Mouse (Mus musculus): ENCODE measurements around the gene Morn4. TPM values are rescaled to one million over a fixed set of nuclear protein-coding genes. Genes with fewer than 3 reads are reported as not detected.

The Morn4 gene
- polyA plus RNA-seq, 1 experiment from 2014 or later: 42.8 TPM

- no peak for DNase-seq (ENCODE audit: low spot score)
- Histone ChIP-seq H3K27ac (replicated peaks; ENCODE audit: low read depth, low read length) (no peak within 1 kb of the TSS), H3K27me3 (ENCODE audit: control insufficient read depth, insufficient read depth, low read length) (no peaks in the 10 kb centered on the region), H3K4me2 (ENCODE audit: low read depth, low read length) (no peak within 1 kb of the TSS), H3K36me3 (replicated peaks; ENCODE audit: control insufficient read depth, insufficient read depth, low read depth, low read length) (no peaks in the 10 kb centered on the region), H3K4me1 (ENCODE audit: control insufficient read depth, insufficient read depth, low read length) (no peaks in the 10 kb centered on the region), H3K9ac (replicated peaks; ENCODE audit: low read length) (no peak within 1 kb of the TSS), H3K9me3 (replicated peaks; ENCODE audit: control insufficient read depth, low read length) (no peaks in the 10 kb centered on the region), H3K4me3 (ENCODE audit: low read depth, low read length) (no peak within 1 kb of the TSS)
- 67% methylated on average over 4 of the region's 4 CpGs for WGBS
- ATAC-seq (replicated peaks; ENCODE audit: insufficient number of reproducible peaks, low FRiP score, low TSS enrichment, low read depth): no peak
These were observed 34.2 kb downstream of the Morn4 start, which contains the start of gene 4933411K16Rik for GRCm38 (mm10) chr19:42051948-42052347. TSS of gene 4933411K16Rik (plus strand) at chr19:42052248.

DNA sequence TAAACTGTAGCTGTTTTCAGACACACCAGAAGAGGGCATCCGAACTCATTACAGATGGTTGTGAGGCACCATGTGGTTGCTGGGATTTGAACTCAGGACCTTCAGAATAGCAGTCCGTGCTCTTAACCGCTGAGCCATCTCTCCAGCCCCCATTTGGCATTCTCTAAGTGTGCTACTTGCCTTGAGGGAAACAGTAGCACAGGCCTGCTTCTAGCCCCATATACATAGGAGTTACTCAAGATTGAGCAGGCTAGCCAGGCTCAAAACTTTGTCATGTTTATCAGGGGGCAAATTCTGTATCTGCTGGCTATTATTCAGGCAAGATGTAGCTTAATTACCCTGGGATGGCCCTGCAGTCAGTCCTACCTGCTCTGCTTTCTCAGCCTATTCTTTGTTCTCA, 34.8 kb downstream of the Morn4 start:
- ATAC-seq (replicated peaks; ENCODE audit: insufficient number of reproducible peaks, low FRiP score, low TSS enrichment, low read depth) (no peak), DNase-seq (ENCODE audit: low spot score) (no peak)
- WGBS: 79% methylated on average over 3 of the region's 3 CpGs
- Histone ChIP-seq H3K27ac (replicated peaks; ENCODE audit: low read depth, low read length) (no peak overlapping the region), H3K27me3 (ENCODE audit: control insufficient read depth, insufficient read depth, low read length) (no peaks in the 10 kb centered on the region), H3K36me3 (replicated peaks; ENCODE audit: control insufficient read depth, insufficient read depth, low read depth, low read length) (no peaks in the 10 kb centered on the region), H3K9me3 (replicated peaks; ENCODE audit: control insufficient read depth, low read length) (no peaks in the 10 kb centered on the region), H3K9ac (replicated peaks; ENCODE audit: low read length) (no peak overlapping the region), H3K4me2 (ENCODE audit: low read depth, low read length) (no peak overlapping the region), H3K4me1 (ENCODE audit: control insufficient read depth, insufficient read depth, low read length) (no peaks in the 10 kb centered on the region), H3K4me3 (ENCODE audit: low read depth, low read length) (no peak overlapping the region)

GRCm38 (mm10) chr19:42050251-42050650, 35.9 kb downstream of the Morn4 start:
- Histone ChIP-seq H3K4me3 (ENCODE audit: low read depth, low read length) (no peak overlapping the region), H3K9me3 (replicated peaks; ENCODE audit: control insufficient read depth, low read length) (no peaks in the 10 kb centered on the region), H3K27me3 (ENCODE audit: control insufficient read depth, insufficient read depth, low read length) (no peaks in the 10 kb centered on the region), H3K9ac (replicated peaks; ENCODE audit: low read length) (no peak overlapping the region), H3K4me2 (ENCODE audit: low read depth, low read length) (no peak overlapping the region), H3K4me1 (ENCODE audit: control insufficient read depth, insufficient read depth, low read length) (no peaks in the 10 kb centered on the region), H3K27ac (replicated peaks; ENCODE audit: low read depth, low read length) (no peak overlapping the region), H3K36me3 (replicated peaks; ENCODE audit: control insufficient read depth, insufficient read depth, low read depth, low read length) (no peaks in the 10 kb centered on the region)
- ATAC-seq (replicated peaks; ENCODE audit: insufficient number of reproducible peaks, low FRiP score, low TSS enrichment, low read depth) (no peak), DNase-seq (ENCODE audit: low spot score) (no peak)
- 78% methylated on average over 1 of the region's 1 CpGs for WGBS

- peak; percentile 89 for ATAC-seq (replicated peaks; ENCODE audit: insufficient number of reproducible peaks, low FRiP score, low TSS enrichment, low read depth)
- 26% methylated on average over 23 of the region's 23 CpGs for WGBS
- peak within 1 kb of the TSS; percentile 26 for H3K4me3 ChIP-seq (ENCODE audit: low read depth, low read length)
- H3K27me3 ChIP-seq (ENCODE audit: control insufficient read depth, insufficient read depth, low read length): no peaks in the 10 kb centered on the region
- H3K4me2 ChIP-seq (ENCODE audit: low read depth, low read length): peak within 1 kb of the TSS; percentile 45
- peak within 1 kb of the TSS; percentile 39 for H3K9ac ChIP-seq (replicated peaks; ENCODE audit: low read length)
- H3K27ac ChIP-seq (replicated peaks; ENCODE audit: low read depth, low read length): no peak within 1 kb of the TSS
- DNase-seq (ENCODE audit: low spot score): peak; percentile 85
- no peaks in the 10 kb centered on the region for H3K9me3 ChIP-seq (replicated peaks; ENCODE audit: control insufficient read depth, low read length)
- H3K4me1 ChIP-seq (ENCODE audit: control insufficient read depth, insufficient read depth, low read length): no peaks in the 10 kb centered on the region
- H3K36me3 ChIP-seq (replicated peaks; ENCODE audit: control insufficient read depth, insufficient read depth, low read depth, low read length): no peaks in the 10 kb centered on the region
These were observed 40.7 kb downstream of the Morn4 start, which contains the start of gene Hoga1 for GRCm38 (mm10) chr19:42045269-42046102. TSS of gene Hoga1 (plus strand) at chr19:42045610.

- no peaks in the 10 kb centered on the region for H3K9me3 ChIP-seq (replicated peaks; ENCODE audit: control insufficient read depth, low read length)
These were observed 42.2 kb downstream of the Morn4 start for GRCm38 (mm10) chr19:42043988-42044387.

DNA sequence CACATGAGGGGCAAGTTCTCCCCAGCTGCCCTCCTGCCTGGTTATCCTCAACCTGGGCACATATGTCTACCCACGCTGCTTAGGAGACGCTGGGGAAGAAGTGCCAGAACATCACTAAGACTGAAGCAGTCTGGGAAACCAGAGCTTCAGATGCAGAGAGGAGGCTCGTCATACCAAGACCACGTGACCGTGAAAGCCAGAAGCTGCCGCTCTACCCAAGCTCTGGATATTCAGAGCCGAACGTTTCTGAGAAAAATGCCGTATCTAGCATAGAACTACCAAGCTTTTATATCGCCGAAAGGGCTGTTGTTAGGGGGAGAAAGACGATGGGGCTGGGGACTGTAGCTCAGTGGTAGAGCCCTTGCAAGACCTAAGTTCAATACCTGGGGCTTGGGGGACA, 47.8 kb downstream of the Morn4 start:
- DNase-seq (ENCODE audit: low spot score) (no peak), ATAC-seq (replicated peaks; ENCODE audit: insufficient number of reproducible peaks, low FRiP score, low TSS enrichment, low read depth) (no peak)
- no peak overlapping the region for H3K9ac ChIP-seq (replicated peaks; ENCODE audit: low read length)
- WGBS: 88% methylated on average over 12 of the region's 12 CpGs
- no peaks in the 10 kb centered on the region for H3K9me3 ChIP-seq (replicated peaks; ENCODE audit: control insufficient read depth, low read length)
- H3K4me2 ChIP-seq (ENCODE audit: low read depth, low read length): no peak overlapping the region
- no peak overlapping the region for H3K27ac ChIP-seq (replicated peaks; ENCODE audit: low read depth, low read length)
- H3K4me3 ChIP-seq (ENCODE audit: low read depth, low read length): no peak overlapping the region
- H3K4me1 ChIP-seq (ENCODE audit: control insufficient read depth, insufficient read depth, low read length): peaks cover 2% of the 10 kb centered on the region; the same call in 1 of the 2 replicates
- no peaks in the 10 kb centered on the region for H3K27me3 ChIP-seq (ENCODE audit: control insufficient read depth, insufficient read depth, low read length)
- H3K36me3 ChIP-seq (replicated peaks; ENCODE audit: control insufficient read depth, insufficient read depth, low read depth, low read length): no peaks in the 10 kb centered on the region

More at GRCm38 (mm10) chr19:42043988-42044387, 42.2 kb downstream of the Morn4 start:
- DNase-seq (ENCODE audit: low spot score) (no peak), ATAC-seq (replicated peaks; ENCODE audit: insufficient number of reproducible peaks, low FRiP score, low TSS enrichment, low read depth) (no peak)
- H3K27me3 ChIP-seq (ENCODE audit: control insufficient read depth, insufficient read depth, low read length): no peaks in the 10 kb centered on the region
- no peak overlapping the region for H3K4me2 ChIP-seq (ENCODE audit: low read depth, low read length)
- no peak overlapping the region for H3K27ac ChIP-seq (replicated peaks; ENCODE audit: low read depth, low read length)
- H3K9ac ChIP-seq (replicated peaks; ENCODE audit: low read length): no peak overlapping the region
- no peaks in the 10 kb centered on the region for H3K4me1 ChIP-seq (ENCODE audit: control insufficient read depth, insufficient read depth, low read length)
- WGBS: 94% methylated on average over 6 of the region's 6 CpGs
- H3K36me3 ChIP-seq (replicated peaks; ENCODE audit: control insufficient read depth, insufficient read depth, low read depth, low read length): no peaks in the 10 kb centered on the region
- H3K4me3 ChIP-seq (ENCODE audit: low read depth, low read length): no peak overlapping the region

GRCm38 (mm10) chr19:42037167-42037702, 48.9 kb downstream of the Morn4 start:
- Histone ChIP-seq H3K9ac (replicated peaks; ENCODE audit: low read length) (no peak overlapping the region), H3K27me3 (ENCODE audit: control insufficient read depth, insufficient read depth, low read length) (no peaks in the 10 kb centered on the region), H3K4me2 (ENCODE audit: low read depth, low read length) (no peak overlapping the region), H3K4me3 (ENCODE audit: low read depth, low read length) (no peak overlapping the region), H3K9me3 (replicated peaks; ENCODE audit: control insufficient read depth, low read length) (no peaks in the 10 kb centered on the region), H3K4me1 (ENCODE audit: control insufficient read depth, insufficient read depth, low read length) (peaks cover 2% of the 10 kb centered on the region; the same call in 1 of the 2 replicates), H3K36me3 (replicated peaks; ENCODE audit: control insufficient read depth, insufficient read depth, low read depth, low read length) (no peaks in the 10 kb centered on the region), H3K27ac (replicated peaks; ENCODE audit: low read depth, low read length) (no peak overlapping the region)
- 71% methylated on average over 11 of the region's 11 CpGs for WGBS
- ATAC-seq (replicated peaks; ENCODE audit: insufficient number of reproducible peaks, low FRiP score, low TSS enrichment, low read depth) (no peak), DNase-seq (ENCODE audit: low spot score) (no peak)

- H3K27me3 ChIP-seq (ENCODE audit: control insufficient read depth, insufficient read depth, low read length): no peaks in the 10 kb centered on the region
- ATAC-seq (replicated peaks; ENCODE audit: insufficient number of reproducible peaks, low FRiP score, low TSS enrichment, low read depth): no peak
- peaks cover 2% of the 10 kb centered on the region; the same call in 1 of the 2 replicates for H3K4me1 ChIP-seq (ENCODE audit: control insufficient read depth, insufficient read depth, low read length)
- H3K4me2 ChIP-seq (ENCODE audit: low read depth, low read length): no peak overlapping the region
- no peak overlapping the region for H3K27ac ChIP-seq (replicated peaks; ENCODE audit: low read depth, low read length)
- no peak overlapping the region for H3K4me3 ChIP-seq (ENCODE audit: low read depth, low read length)
- no peak for DNase-seq (ENCODE audit: low spot score)
- H3K36me3 ChIP-seq (replicated peaks; ENCODE audit: control insufficient read depth, insufficient read depth, low read depth, low read length): no peaks in the 10 kb centered on the region
- no peaks in the 10 kb centered on the region for H3K9me3 ChIP-seq (replicated peaks; ENCODE audit: control insufficient read depth, low read length)
- 79% methylated on average over 3 of the region's 3 CpGs for whole genome bisulfite sequencing
- no peak overlapping the region for H3K9ac ChIP-seq (replicated peaks; ENCODE audit: low read length)
These were observed 49.8 kb downstream of the Morn4 start for GRCm38 (mm10) chr19:42036357-42036756.
